Mouse (Mus musculus): ENCODE data around the gene Sytl1.

GRCm38 (mm10) chr4:133266248-133266880 lies 3.5 kb upstream of the Sytl1 start:
- TF ChIP-seq POLR2A (IDR thresholded peaks at IDR 0.05; ENCODE audit: borderline replicate concordance, low read depth, low read length) = no peak
- no peak for TF ChIP-seq CTCF (IDR thresholded peaks at IDR 0.05; ENCODE audit: low read depth, low read length)

Measured in bone marrow macrophage, adult 2 months (primary cell).